Mouse (Mus musculus): ENCODE data around the gene Stox2. TPM values are rescaled to one million over a fixed set of nuclear protein-coding genes. Genes with fewer than 3 reads are reported as not detected.

Stox2 gene
- polyA plus RNA-seq, 1 experiment from 2014 or later, result 19.5 TPM

GRCm38 (mm10) chr8:47182292-47182691, 263.9 kb downstream of the Stox2 start:
- H3K9me3 ChIP-seq, result no peaks in the 10 kb centered on the region
- H3K27ac ChIP-seq (replicated peaks), result no peak overlapping the region
- H3K36me3 ChIP-seq (replicated peaks), result peaks cover 67% of the 10 kb centered on the region
- H3K4me3 ChIP-seq, result no peak overlapping the region
- WGBS, result 86% methylated on average over 4 of the region's 4 CpGs
- H3K4me1 ChIP-seq, result 0 out of 2 replicates have a peak, but pooled peaks cover 2% of the 10 kb centered on the region
- DNase-seq (ENCODE audit: low spot score), result no peak
- no peaks in the 10 kb centered on the region for H3K27me3 ChIP-seq (replicated peaks; ENCODE audit: low read depth, poor library complexity, severe bottlenecking)

GRCm38 (mm10) chr8:47181032-47181698, 265.0 kb downstream of the Stox2 start:
- H3K36me3 ChIP-seq (replicated peaks), result peaks cover 56% of the 10 kb centered on the region
- no peak for DNase-seq (ENCODE audit: low spot score)
- H3K4me1 ChIP-seq, result 0 out of 2 replicates have a peak, but pooled peaks cover 2% of the 10 kb centered on the region
- no peaks in the 10 kb centered on the region for H3K27me3 ChIP-seq (replicated peaks; ENCODE audit: low read depth, poor library complexity, severe bottlenecking)
- 90% methylated on average over 18 of the region's 18 CpGs for WGBS
- H3K27ac ChIP-seq (replicated peaks), result no peak overlapping the region
- H3K9me3 ChIP-seq, result no peaks in the 10 kb centered on the region
- H3K4me3 ChIP-seq, result no peak overlapping the region

- 93% methylated on average over 5 of the region's 5 CpGs for WGBS
- Histone ChIP-seq H3K27me3 (replicated peaks; ENCODE audit: low read depth, poor library complexity, severe bottlenecking) (no peaks in the 10 kb centered on the region), H3K9me3 (no peaks in the 10 kb centered on the region), H3K4me3 (no peak overlapping the region), H3K4me1 (0 out of 2 replicates have a peak, but pooled peaks cover 2% of the 10 kb centered on the region), H3K36me3 (replicated peaks) (peaks cover 46% of the 10 kb centered on the region), H3K27ac (replicated peaks) (no peak overlapping the region)
- DNase-seq (ENCODE audit: low spot score), result no peak
Measured at GRCm38 (mm10) chr8:47180181-47180580, 266.0 kb downstream of the Stox2 start.

DNA sequence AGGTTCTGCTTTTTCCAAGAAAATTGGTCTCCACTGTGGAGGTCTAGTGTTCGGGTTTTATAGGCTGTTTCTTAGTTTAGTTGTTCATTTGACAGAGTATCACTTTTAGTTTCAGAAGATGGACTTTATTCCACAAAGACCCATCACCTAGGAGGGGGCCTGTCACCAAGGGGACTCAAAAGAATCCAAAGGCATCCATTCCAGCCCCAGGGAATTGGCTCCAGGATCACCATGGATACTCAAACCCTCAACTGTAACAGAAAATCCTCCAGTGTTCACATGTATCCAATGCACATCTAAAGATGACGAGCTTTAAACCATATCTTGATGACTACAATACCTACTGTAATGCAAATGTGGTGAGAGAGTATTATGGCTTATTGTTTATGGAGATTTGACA, 267.4 kb downstream of the Stox2 start:
- H3K9me3 ChIP-seq, result no peaks in the 10 kb centered on the region
- 89% methylated on average over 2 of the region's 2 CpGs for WGBS
- H3K4me1 ChIP-seq, result 0 out of 2 replicates have a peak, but pooled peaks cover 2% of the 10 kb centered on the region
- no peak overlapping the region for H3K4me3 ChIP-seq
- no peak overlapping the region for H3K27ac ChIP-seq (replicated peaks)
- H3K36me3 ChIP-seq (replicated peaks), result peaks cover 32% of the 10 kb centered on the region
- no peak for DNase-seq (ENCODE audit: low spot score)
- H3K27me3 ChIP-seq (replicated peaks; ENCODE audit: low read depth, poor library complexity, severe bottlenecking), result no peaks in the 10 kb centered on the region

GRCm38 (mm10) chr8:47173823-47174222, 272.3 kb downstream of the Stox2 start:
- WGBS, result 78% methylated on average over 7 of the region's 7 CpGs
- DNase-seq (ENCODE audit: low spot score), result no peak
- H3K4me1 ChIP-seq, result no peaks in the 10 kb centered on the region
- no peak overlapping the region for H3K4me3 ChIP-seq
- H3K9me3 ChIP-seq, result peaks cover 4% of the 10 kb centered on the region
- no peaks in the 10 kb centered on the region for H3K27me3 ChIP-seq (replicated peaks; ENCODE audit: low read depth, poor library complexity, severe bottlenecking)
- H3K27ac ChIP-seq (replicated peaks), result no peak overlapping the region
- no peaks in the 10 kb centered on the region for H3K36me3 ChIP-seq (replicated peaks)

- Histone ChIP-seq H3K27ac (replicated peaks) (no peak overlapping the region), H3K36me3 (replicated peaks) (peaks cover 4% of the 10 kb centered on the region; the same call in 1 of the 2 replicates), H3K27me3 (replicated peaks; ENCODE audit: low read depth, poor library complexity, severe bottlenecking) (no peaks in the 10 kb centered on the region), H3K4me1 (no peaks in the 10 kb centered on the region), H3K9me3 (peaks cover 4% of the 10 kb centered on the region), H3K4me3 (no peak overlapping the region)
- WGBS, result 89% methylated on average over 10 of the region's 10 CpGs
- no peak for DNase-seq (ENCODE audit: low spot score)
Measured at GRCm38 (mm10) chr8:47172848-47173247, 273.3 kb downstream of the Stox2 start.

- Histone ChIP-seq H3K4me1 (no peaks in the 10 kb centered on the region), H3K27ac (replicated peaks) (no peak overlapping the region)
- WGBS, result 80% methylated on average over 3 of the region's 3 CpGs
Measured at GRCm38 (mm10) chr8:47160688-47161087, 285.5 kb downstream of the Stox2 start.

GRCm38 (mm10) chr8:47154521-47154920, 291.6 kb downstream of the Stox2 start:
- no peak for DNase-seq (ENCODE audit: low spot score)
- peaks cover 3% of the 10 kb centered on the region for H3K36me3 ChIP-seq (replicated peaks)
- WGBS, result 96% methylated on average over 2 of the region's 2 CpGs
- no peaks in the 10 kb centered on the region for H3K27me3 ChIP-seq (replicated peaks; ENCODE audit: low read depth, poor library complexity, severe bottlenecking)
- H3K4me3 ChIP-seq, result no peak overlapping the region
- no peak overlapping the region for H3K27ac ChIP-seq (replicated peaks)
- no peaks in the 10 kb centered on the region for H3K4me1 ChIP-seq
- peaks cover 18% of the 10 kb centered on the region for H3K9me3 ChIP-seq

More at GRCm38 (mm10) chr8:47160688-47161087, 285.5 kb downstream of the Stox2 start:
- no peaks in the 10 kb centered on the region for H3K9me3 ChIP-seq
- no peak overlapping the region for H3K4me3 ChIP-seq
- H3K27me3 ChIP-seq (replicated peaks; ENCODE audit: low read depth, poor library complexity, severe bottlenecking), result no peaks in the 10 kb centered on the region
- DNase-seq (ENCODE audit: low spot score), result no peak
- H3K36me3 ChIP-seq (replicated peaks), result no peaks in the 10 kb centered on the region

- Histone ChIP-seq H3K27me3 (replicated peaks; ENCODE audit: low read depth, poor library complexity, severe bottlenecking) (no peaks in the 10 kb centered on the region), H3K36me3 (replicated peaks) (no peaks in the 10 kb centered on the region), H3K4me1 (no peaks in the 10 kb centered on the region), H3K27ac (replicated peaks) (no peak overlapping the region), H3K9me3 (0 out of 2 replicates have a peak, but pooled peaks cover 4% of the 10 kb centered on the region), H3K4me3 (no peak overlapping the region)
- 93% methylated on average over 9 of the region's 9 CpGs for WGBS
- no peak for DNase-seq (ENCODE audit: low spot score)
Measured at GRCm38 (mm10) chr8:47145258-47145657, 300.9 kb downstream of the Stox2 start.

GRCm38 (mm10) chr8:47136047-47136446, 310.1 kb downstream of the Stox2 start:
- 34% methylated on average over 5 of the region's 5 CpGs for WGBS
- Histone ChIP-seq H3K9me3 (no peaks in the 10 kb centered on the region), H3K27me3 (replicated peaks; ENCODE audit: low read depth, poor library complexity, severe bottlenecking) (no peaks in the 10 kb centered on the region), H3K27ac (replicated peaks) (no peak overlapping the region; the same call in 1 of the 2 replicates), H3K4me1 (peaks cover 19% of the 10 kb centered on the region), H3K36me3 (replicated peaks) (no peaks in the 10 kb centered on the region), H3K4me3 (peak overlapping the region; percentile 46; the same call in 1 of the 2 replicates)
- DNase-seq (ENCODE audit: low spot score), result peak; percentile 12

DNA sequence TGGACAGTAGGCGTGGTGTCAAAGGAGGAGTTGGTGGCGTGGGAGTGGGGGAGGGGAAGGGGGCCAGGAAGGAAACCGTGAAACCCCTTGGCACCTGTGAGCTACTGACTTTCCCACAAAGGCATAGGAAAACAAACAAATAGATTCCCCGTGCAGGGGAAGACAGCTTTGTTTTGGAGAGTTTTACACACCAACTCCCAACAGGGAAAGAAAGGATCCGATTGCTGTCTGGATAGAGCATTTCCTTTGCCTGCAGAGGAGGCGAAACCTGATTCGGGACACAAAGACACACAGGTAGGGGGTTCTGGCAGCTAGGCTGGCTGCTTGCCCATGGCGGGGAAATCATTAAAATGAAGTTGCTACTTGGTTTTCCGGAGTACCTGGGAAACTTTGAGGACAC, 310.6 kb downstream of the Stox2 start:
- DNase-seq (ENCODE audit: low spot score), result peak; percentile 52

GRCm38 (mm10) chr8:47134736-47135135, 311.4 kb downstream of the Stox2 start:
- 33% methylated on average over 11 of the region's 11 CpGs for WGBS
- H3K36me3 ChIP-seq (replicated peaks), result no peaks in the 10 kb centered on the region
- DNase-seq (ENCODE audit: low spot score), result peak; percentile 38
- H3K27me3 ChIP-seq (replicated peaks; ENCODE audit: low read depth, poor library complexity, severe bottlenecking), result no peaks in the 10 kb centered on the region
- peak overlapping the region; percentile 41 for H3K27ac ChIP-seq (replicated peaks)
- H3K4me3 ChIP-seq, result peak overlapping the region; percentile 46; the same call in 1 of the 2 replicates
- H3K9me3 ChIP-seq, result no peaks in the 10 kb centered on the region
- peaks cover 19% of the 10 kb centered on the region for H3K4me1 ChIP-seq

More for the DNA sequence above, 310.6 kb downstream of the Stox2 start:
- WGBS, result 9% methylated on average over 9 of the region's 9 CpGs
- no peaks in the 10 kb centered on the region for H3K36me3 ChIP-seq (replicated peaks)
- peaks cover 19% of the 10 kb centered on the region for H3K4me1 ChIP-seq
- H3K9me3 ChIP-seq, result no peaks in the 10 kb centered on the region
- peak overlapping the region; percentile 67 for H3K27ac ChIP-seq (replicated peaks)
- H3K4me3 ChIP-seq, result peak overlapping the region; percentile 46
- H3K27me3 ChIP-seq (replicated peaks; ENCODE audit: low read depth, poor library complexity, severe bottlenecking), result no peaks in the 10 kb centered on the region

DNA sequence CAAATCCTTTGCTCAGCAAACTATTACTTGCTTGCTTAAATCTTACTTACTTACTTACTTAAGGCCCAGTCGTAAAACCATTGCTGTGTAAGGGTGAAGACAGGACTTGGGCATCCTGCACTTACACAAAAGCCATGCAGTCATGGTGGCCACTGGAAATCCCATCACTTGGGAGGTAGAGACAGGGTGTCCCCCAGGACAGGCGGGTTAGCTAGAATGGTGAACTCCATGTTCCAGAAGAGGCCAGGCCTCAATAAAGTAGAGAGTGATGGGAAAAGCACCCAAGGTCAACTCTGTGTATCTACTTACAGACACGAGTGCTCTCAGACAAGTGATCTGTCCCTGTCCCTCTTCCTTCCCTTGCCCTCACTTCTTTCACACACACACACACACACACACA, 312.8 kb downstream of the Stox2 start:
- Histone ChIP-seq H3K9me3 (no peaks in the 10 kb centered on the region), H3K27ac (replicated peaks) (no peak overlapping the region), H3K4me3 (no peak overlapping the region), H3K4me1 (peaks cover 19% of the 10 kb centered on the region), H3K36me3 (replicated peaks) (no peaks in the 10 kb centered on the region), H3K27me3 (replicated peaks; ENCODE audit: low read depth, poor library complexity, severe bottlenecking) (no peaks in the 10 kb centered on the region)
- 88% methylated on average over 3 of the region's 3 CpGs for WGBS
- DNase-seq (ENCODE audit: low spot score), result no peak

Measured in embryonic facial prominence, embryonic 10.5 days (tissue).